Mouse (Mus musculus) liver, embryonic 13.5 days (tissue): ENCODE results near the gene Kif23. TPM values are rescaled to one million over a fixed set of nuclear protein-coding genes. Genes with fewer than 3 reads are reported as not detected.

Experiments used
- ATAC-seq: fragments of 200-750 bp; cut with Nextera tagmentation; 2 replicates; pipeline ENCODE4 v1.8.0; 2017; ENCODE audit warnings: low read depth, mild to moderate bottlenecking, moderate number of reproducible peaks, moderate library complexity
- DNase-seq: peaks from one replicate; pipeline ENCODE4 v3.0.0; 2022
- H3K27ac ChIP-seq: fragments of 300-500 bp; sonication (generic); 2 replicates; pipeline ENCODE4 v1.5.1; 2015; ENCODE audit warnings: moderate library complexity, mild to moderate bottlenecking, inconsistent platforms
- H3K27me3 ChIP-seq: fragments of 300-500 bp; sonication (generic); 2 replicates; pipeline ENCODE4 v1.6.1; 2015; ENCODE audit warnings: mild to moderate bottlenecking, inconsistent platforms
- H3K36me3 ChIP-seq: fragments of 300-500 bp; sonication (generic); 2 replicates; pipeline ENCODE4 v1.6.1; 2015; ENCODE audit warnings: mild to moderate bottlenecking, inconsistent platforms
- H3K4me1 ChIP-seq: fragments of 300-500 bp; sonication (generic); replicated peaks from 2 replicates; pipeline ENCODE4 v1.6.1; 2015; ENCODE audit warnings: inconsistent platforms
- H3K4me2 ChIP-seq: fragments of 300-500 bp; sonication (generic); 2 replicates; pipeline ENCODE4 v1.6.1; 2015; ENCODE audit warnings: inconsistent platforms, mild to moderate bottlenecking, moderate library complexity
- H3K4me3 ChIP-seq: fragments of 300-500 bp; sonication (generic); replicated peaks from 2 replicates; pipeline ENCODE4 v1.5.1; 2015; ENCODE audit warnings: mild to moderate bottlenecking, inconsistent platforms
- H3K9ac ChIP-seq: fragments of 300-500 bp; sonication (generic); 2 replicates; pipeline ENCODE4 v1.6.1; 2015; ENCODE audit warnings: mild to moderate bottlenecking, inconsistent platforms
- H3K9me3 ChIP-seq: fragments of 300-500 bp; sonication (generic); replicated peaks from 2 replicates; pipeline ENCODE4 v1.6.1; 2016; ENCODE audit warnings: inconsistent platforms
- WGBS: fragments of 180-500 bp; shearing (Covaris S2); methylation state at CpG from one replicate; pipeline ENCODE4 v1.1.7; 2015; ENCODE audit not compliant: insufficient replicate concordance; 5-methylcytosine and 5-hydroxymethylcytosine counted together
- polyA plus RNA-seq: library from polyadenylated mRNA; unstranded; fragments of >200 nt; fragmentation: Nextera tagmentation; extraction: Ambion mirVana; gene quantifications from 2 replicates; pipeline ENCODE4 v1.2.1, GENCODE M21; 2015

The Kif23 gene
- polyA plus RNA-seq, 1 experiment from 2014 or later: 69.3 TPM

DNA sequence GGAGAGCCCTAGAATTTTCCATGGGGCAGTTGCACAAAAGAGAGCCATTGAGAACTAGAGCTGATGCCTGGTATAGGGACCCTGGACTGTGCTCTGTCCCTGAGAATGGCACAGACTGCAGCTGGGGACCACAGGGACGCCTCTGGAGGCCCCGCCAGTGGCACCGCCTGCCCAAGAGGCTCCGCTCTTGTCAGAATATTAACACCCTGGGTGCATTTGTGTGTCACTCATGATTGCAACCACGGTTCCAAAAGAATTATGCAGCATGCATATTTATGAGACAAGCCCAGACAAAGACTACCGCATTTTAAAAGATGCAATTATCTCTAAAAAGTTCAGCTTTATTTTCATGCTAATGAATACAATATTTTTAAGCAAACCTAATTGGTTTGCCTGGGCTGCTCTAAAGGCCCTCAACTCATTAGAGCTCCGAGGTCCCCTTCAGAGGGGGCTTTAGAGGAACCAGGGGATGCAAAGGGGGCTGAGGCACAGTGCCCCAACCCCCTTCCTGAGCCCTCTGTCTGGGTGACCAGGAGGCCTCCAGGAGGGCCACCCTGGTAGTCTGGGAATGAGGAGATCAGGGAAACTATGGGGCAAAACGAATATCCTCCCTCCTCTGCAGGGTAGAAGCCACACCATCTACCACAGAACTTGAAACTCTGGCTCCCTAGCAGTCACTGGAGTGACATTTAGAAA is 74.2 kb downstream of the Kif23 start:
- peaks cover 11% of the 10 kb centered on the region for H3K27me3 ChIP-seq
- no peak for ATAC-seq
- 54% methylated on average over 8 of the region's 8 CpGs for WGBS
- H3K4me1 ChIP-seq: peaks cover 11% of the 10 kb centered on the region
- H3K9me3 ChIP-seq: no peaks in the 10 kb centered on the region
- H3K27ac ChIP-seq: no peak overlapping the region; the same call in 1 of the 2 replicates
- no peak overlapping the region for H3K4me2 ChIP-seq
- H3K36me3 ChIP-seq: no peaks in the 10 kb centered on the region
- H3K4me3 ChIP-seq: no peak overlapping the region
- H3K9ac ChIP-seq: no peak overlapping the region
- DNase-seq: no peak

DNA sequence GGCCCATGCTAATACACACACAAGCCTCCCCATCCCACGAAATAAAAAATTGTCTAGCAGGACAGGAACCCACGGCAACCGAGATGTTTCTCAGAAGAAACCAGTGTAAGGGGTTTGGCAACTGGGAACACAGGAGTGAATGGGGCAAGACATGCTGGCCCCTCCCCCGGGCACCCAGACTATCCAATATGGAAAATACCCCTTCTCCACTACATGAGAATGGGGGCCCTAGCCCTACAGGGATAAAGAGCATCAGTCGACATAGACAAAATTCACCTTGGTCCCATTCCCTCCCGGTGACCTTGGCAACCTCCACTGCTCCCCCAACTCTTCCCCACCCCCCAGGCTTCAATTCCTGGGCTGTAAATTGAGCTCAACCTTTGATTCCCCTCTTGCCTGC is 74.7 kb downstream of the Kif23 start:
- Histone ChIP-seq H3K9ac (no peak overlapping the region), H3K27ac (no peak overlapping the region), H3K27me3 (peaks cover 8% of the 10 kb centered on the region), H3K4me3 (no peak overlapping the region), H3K36me3 (no peaks in the 10 kb centered on the region), H3K4me2 (no peak overlapping the region), H3K9me3 (no peaks in the 10 kb centered on the region), H3K4me1 (peaks cover 11% of the 10 kb centered on the region)
- no peak for DNase-seq
- no peak for ATAC-seq
- WGBS: 56% methylated on average over 6 of the region's 6 CpGs

DNA sequence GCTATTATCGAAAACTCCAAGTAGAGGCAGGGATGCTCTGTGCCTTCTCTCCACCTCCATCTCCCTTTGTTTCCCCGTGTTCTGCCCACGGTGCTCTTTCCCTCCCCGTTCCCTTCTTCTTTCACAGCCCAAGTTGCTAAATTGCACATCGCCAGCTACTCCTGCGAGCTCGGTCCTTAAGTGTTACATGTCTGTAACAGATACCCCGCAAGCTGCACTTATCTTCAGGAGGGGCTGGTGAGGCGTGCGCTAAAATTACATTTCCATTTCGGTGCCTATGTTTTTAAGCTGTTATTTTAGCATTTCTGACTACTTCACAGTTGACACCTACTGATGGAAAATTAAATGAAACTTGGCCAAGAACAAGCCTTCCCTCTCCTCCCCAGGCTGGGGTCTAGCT is 78.9 kb downstream of the Kif23 start:
- Histone ChIP-seq H3K36me3 (no peaks in the 10 kb centered on the region), H3K4me1 (peaks cover 3% of the 10 kb centered on the region; the same call in 1 of the 2 replicates), H3K9ac (no peak overlapping the region), H3K4me3 (no peak overlapping the region), H3K27me3 (peaks cover 5% of the 10 kb centered on the region; the same call in 1 of the 2 replicates), H3K4me2 (no peak overlapping the region), H3K27ac (no peak overlapping the region), H3K9me3 (no peaks in the 10 kb centered on the region)
- ATAC-seq (no peak), DNase-seq (no peak)
- 65% methylated on average over 11 of the region's 11 CpGs for WGBS

Other genes with a start within 250 kb of the Kif23 start
- gene Rplp1, start 32.2 kb downstream of the Kif23 start, polyA plus RNA-seq: 1,198 and 1,374 TPM in 2 replicates
- gene Paqr5, start 80.1 kb upstream of the Kif23 start, polyA plus RNA-seq: 0.05 and 0.12 TPM in 2 replicates
- gene Glce, start 175.9 kb upstream of the Kif23 start, polyA plus RNA-seq: 5.3 and 7.6 TPM in 2 replicates